Mouse (Mus musculus) erythroblast, embryonic 14.5 days (primary cell): ENCODE data around the gene Nav2.

Experiments
- GATA1 ChIP-seq: IDR thresholded peaks from 2 replicates; pipeline ENCODE4 v1.6.1; 2012; ENCODE audit warnings: low read length, inconsistent platforms, mixed read lengths
- TAL1 ChIP-seq: IDR thresholded peaks from 3 replicates; pipeline ENCODE4 v1.6.1; 2012; ENCODE audit warnings: low read length, inconsistent platforms, mixed read lengths

- TF ChIP-seq GATA1 (no peak), TAL1 (no peak)
These were observed 484.3 kb downstream of the Nav2 start for GRCm38 (mm10) chr7:49392834-49393233.
